Comparison of ENCODE assay signal across 21 mouse cellular contexts in genomic region chr1:169046791-169047525, GRCm38 (mm10).
DNase-seq lines count a peak whose midpoint lies in the region; ATAC-seq lines count a peak whose summit lies in the region.
"Had no signal": no experiment of that assay in that cellular context is flagged by ENCODE, and none has a peak within 500 bp of the region (broad histone marks: within the 10 kb centered on the region; RNA-seq: fewer than 3 reads in every experiment).

No protein-coding gene starts in this region.

- no peaks in the 10 kb centered on the region for H3K9me3 ChIP-seq in kidney, embryonic 15.5 days (replicated peaks)
- H3K9me3 ChIP-seq: embryonic facial prominence, embryonic 15.5 days; forebrain, embryonic 12.5 days; hindbrain, embryonic 12.5 days had no signal

- no peak for ATAC-seq in kidney, embryonic 15.5 days (replicated peaks; ENCODE audit: low FRiP score)
- ATAC-seq: forebrain, embryonic 16.5 days; hindbrain, embryonic 16.5 days; inflammation-experienced regulatory T-cells, adult 6 months had no signal

- no peaks in the 10 kb centered on the region for H3K36me3 ChIP-seq in kidney, embryonic 15.5 days
- H3K36me3 ChIP-seq: embryonic facial prominence, embryonic 15.5 days; forebrain, embryonic 12.5 days; hindbrain, embryonic 12.5 days had no signal

- no peak overlapping the region for H3K4me3 ChIP-seq in kidney, embryonic 15.5 days (replicated peaks)
- H3K4me3 ChIP-seq: embryonic facial prominence, embryonic 15.5 days; forebrain, embryonic 12.5 days; hindbrain, embryonic 12.5 days had no signal

- no peak overlapping the region for H3K4me2 ChIP-seq in kidney, embryonic 15.5 days
- H3K4me2 ChIP-seq: embryonic facial prominence, embryonic 15.5 days; forebrain, embryonic 12.5 days; hindbrain, embryonic 12.5 days had no signal

- H3K27ac ChIP-seq in kidney, embryonic 15.5 days: no peak overlapping the region
- H3K27ac ChIP-seq: embryonic facial prominence, embryonic 15.5 days; forebrain, embryonic 12.5 days; hindbrain, embryonic 12.5 days had no signal

- H3K9ac ChIP-seq in kidney, embryonic 15.5 days: no peak overlapping the region
- H3K9ac ChIP-seq: embryonic facial prominence, embryonic 15.5 days; forebrain, embryonic 12.5 days; hindbrain, embryonic 12.5 days had no signal

- 71% methylated on average over 4 of the region's 4 CpGs for WGBS in kidney, embryonic 15.5 days

- peak; percentile 1 for DNase-seq in lung, postnatal 36 days
- DNase-seq in lung, postnatal 4 days: no peak
- peak; percentile 52 for DNase-seq in adrenal gland, adult 2 months
- DNase-seq in adrenal gland, postnatal 25 days: peak; percentile 21
- no peak for DNase-seq in kidney, adult 18-20 months
- no peak for DNase-seq in natural killer cell, adult 2 months (ENCODE audit: low spot score in 2 of 2)
- DNase-seq: cerebellum, adult 11 months; cerebellum, adult 8-10 months; cerebellum, postnatal 14 days; embryo, embryonic 11 days; gastrocnemius, postnatal 25 days; heart, postnatal 10 days; heart, postnatal 4 days; kidney, adult 11 months had no signal

- no peaks in the 10 kb centered on the region for H3K27me3 ChIP-seq in kidney, embryonic 15.5 days
- H3K27me3 ChIP-seq: embryonic facial prominence, embryonic 15.5 days; forebrain, embryonic 12.5 days had no signal

- H3K4me1 ChIP-seq in kidney, embryonic 15.5 days: 0 out of 2 replicates have a peak, but pooled peaks cover 3% of the 10 kb centered on the region
- H3K4me1 ChIP-seq: embryonic facial prominence, embryonic 15.5 days had no signal

Comparison
In these comparisons a context has a peak if more than half of its experiments do, and no peak if none do; other contexts are left out.
1. DNase-seq: peak in lung, postnatal 36 days (single experiment), adrenal gland, adult 2 months (single experiment) and adrenal gland, postnatal 25 days (single experiment); none in lung, postnatal 4 days (0 of 2), kidney, adult 18-20 months (single experiment) and natural killer cell, adult 2 months (0 of 2).